9 mouse cellular contexts compared by ENCODE assay signal in the genomic region with DNA sequence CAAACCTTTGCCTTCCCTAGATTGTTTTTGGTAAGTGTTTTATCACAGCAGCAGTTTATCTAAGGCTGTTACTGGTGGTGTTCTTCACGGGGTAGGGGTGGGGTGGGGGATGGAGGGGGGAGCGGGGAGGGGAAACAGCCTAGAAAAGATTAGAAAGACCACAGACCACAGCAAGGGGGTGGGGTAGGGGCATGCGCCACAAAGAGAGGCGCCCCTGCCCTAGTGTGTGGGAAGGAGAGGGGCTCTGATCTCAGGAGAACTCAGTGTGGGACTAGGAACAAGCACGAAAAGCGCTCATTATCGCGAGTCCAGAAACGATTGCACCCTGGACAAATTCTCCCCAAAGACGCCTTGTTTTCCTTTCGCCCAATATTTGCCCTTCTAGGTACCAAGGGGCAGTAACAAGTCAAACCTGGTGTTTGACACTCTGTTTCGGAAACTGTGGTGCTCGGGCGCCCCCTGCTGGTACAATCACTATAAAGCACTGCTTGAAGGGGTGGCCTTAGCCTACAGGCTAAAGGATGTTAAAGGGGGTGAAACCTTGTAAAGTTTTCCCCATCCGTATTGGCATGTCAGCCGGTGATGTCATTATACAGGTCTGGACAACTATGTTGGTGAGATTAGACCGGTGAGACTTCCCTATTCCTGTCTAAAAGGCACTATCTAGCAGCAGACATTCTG. TPM values are rescaled to one million over a fixed set of nuclear protein-coding genes. Genes with fewer than 3 reads are reported as not detected.
DNase-seq lines count a peak whose midpoint lies in the region; ATAC-seq and TF ChIP-seq lines count a peak whose summit lies in the region.
"Had no signal": no experiment of that assay in that cellular context is flagged by ENCODE, and none has a peak within 500 bp of the region (broad histone marks: within the 10 kb centered on the region; RNA-seq: fewer than 3 reads in every experiment).

No protein-coding gene starts in this region.

- no peak overlapping the region for H3K4me3 ChIP-seq in ES-Bruce4 (ENCODE audit: low read depth, low read length)
- H3K4me3 ChIP-seq in forebrain, embryonic 14.5 days (ENCODE audit: low read depth, low read length), result no peak overlapping the region
- H3K4me3 ChIP-seq in intestine, postnatal 0 days (ENCODE audit: low read depth, low read length), result no peak overlapping the region
- H3K4me3 ChIP-seq in liver, embryonic 14.5 days (ENCODE audit: insufficient read depth in 1 of 2, low read depth in 2 of 2, low read length in 2 of 2), result no peak overlapping the region
- H3K4me3 ChIP-seq: heart, embryonic 13.5 days had no signal

- no peak for TF ChIP-seq EP300 in ES-Bruce4 (IDR thresholded peaks at IDR 0.05; ENCODE audit: insufficient read depth, low read depth, low read length)
- no peak for TF ChIP-seq EP300 in liver, embryonic 14.5 days (IDR thresholded peaks at IDR 0.05; ENCODE audit: low read depth)

- no peak for TF ChIP-seq POLR2A in ES-Bruce4 (IDR thresholded peaks at IDR 0.05; ENCODE audit: insufficient read depth, low read length)

- TF ChIP-seq CTCF in ES-Bruce4 (IDR thresholded peaks at IDR 0.05; ENCODE audit: low read depth, low read length), result peak; percentile 84
- peak; percentile 90 for TF ChIP-seq CTCF in intestine, postnatal 0 days (IDR thresholded peaks at IDR 0.05; ENCODE audit: low read depth)
- peak; percentile 91 for TF ChIP-seq CTCF in liver, embryonic 14.5 days (IDR thresholded peaks at IDR 0.05; ENCODE audit: low read depth)

- H3K9ac ChIP-seq in ES-Bruce4 (ENCODE audit: low read depth, poor library complexity, severe bottlenecking), result no peak overlapping the region
- H3K9ac ChIP-seq in forebrain, embryonic 14.5 days (ENCODE audit: low read length), result no peak overlapping the region
- no peak overlapping the region for H3K9ac ChIP-seq in intestine, postnatal 0 days (ENCODE audit: low read depth, low read length)
- no peak overlapping the region for H3K9ac ChIP-seq in liver, embryonic 14.5 days (replicated peaks)
- H3K9ac ChIP-seq: heart, embryonic 13.5 days had no signal

- no peak overlapping the region for H3K27ac ChIP-seq in ES-Bruce4 (ENCODE audit: insufficient read depth, low read length)
- H3K27ac ChIP-seq in forebrain, embryonic 14.5 days (ENCODE audit: low read depth, low read length), result no peak overlapping the region
- H3K27ac ChIP-seq in intestine, postnatal 0 days (ENCODE audit: low read depth, low read length), result no peak overlapping the region
- no peak overlapping the region for H3K27ac ChIP-seq in liver, embryonic 14.5 days
- H3K27ac ChIP-seq: heart, embryonic 13.5 days had no signal

- no peaks in the 10 kb centered on the region for H3K9me3 ChIP-seq in ES-Bruce4 (replicated peaks; ENCODE audit: control insufficient read depth, insufficient read depth, low read length, poor library complexity, severe bottlenecking)
- no peaks in the 10 kb centered on the region for H3K9me3 ChIP-seq in forebrain, embryonic 14.5 days (replicated peaks; ENCODE audit: control insufficient read depth, low read length)
- no peaks in the 10 kb centered on the region for H3K9me3 ChIP-seq in intestine, postnatal 0 days (ENCODE audit: control insufficient read depth)
- H3K9me3 ChIP-seq in liver, embryonic 14.5 days (ENCODE audit: control insufficient read depth, low read length), result no peaks in the 10 kb centered on the region

- no peaks in the 10 kb centered on the region for H3K27me3 ChIP-seq in ES-Bruce4 (ENCODE audit: control insufficient read depth, insufficient read depth, low read length, poor library complexity, severe bottlenecking)
- H3K27me3 ChIP-seq in forebrain, embryonic 14.5 days (replicated peaks; ENCODE audit: control insufficient read depth, insufficient read depth, low read length), result peaks cover 25% of the 10 kb centered on the region
- H3K27me3 ChIP-seq in intestine, postnatal 0 days (replicated peaks; ENCODE audit: control insufficient read depth, insufficient read depth, low read length), result 0 out of 2 replicates have a peak, but pooled peaks cover 2% of the 10 kb centered on the region
- no peaks in the 10 kb centered on the region for H3K27me3 ChIP-seq in liver, embryonic 14.5 days (ENCODE audit: control insufficient read depth, insufficient read depth, low read length)

- DNase-seq in 416B (ENCODE audit: low read depth), result peak; percentile 85
- peak; percentile 59 for DNase-seq in c-Kit-positive CD71-positive TER-119-positive erythroid progenitor cells, embryonic 14.5 days (ENCODE audit: low spot score)
- peak; percentile 72 for DNase-seq in forebrain, embryonic 14.5 days (ENCODE audit: low spot score)
- DNase-seq in liver, embryonic 14.5 days (ENCODE audit: low read depth in 3 of 3, low spot score in 3 of 3), result peak in 2 of 3 experiments; percentile 35 to 48
- peak; percentile 51 for DNase-seq in ovary, postnatal 14 days (ENCODE audit: low spot score)
- DNase-seq in thymus, postnatal 36 days, result peak; percentile 82 to 84

- peak; percentile 50; the same call in 1 of the 2 replicates for ATAC-seq in forebrain, embryonic 14.5 days
- peak; percentile 46; the same call in 1 of the 2 replicates for ATAC-seq in intestine, postnatal 0 days
- ATAC-seq in liver, embryonic 14.5 days (ENCODE audit: insufficient read depth), result peak; percentile 42; the same call in 1 of the 2 replicates

- no peaks in the 10 kb centered on the region for H3K36me3 ChIP-seq in ES-Bruce4 (ENCODE audit: control insufficient read depth, insufficient read depth, low read length, poor library complexity, severe bottlenecking)
- H3K36me3 ChIP-seq in forebrain, embryonic 14.5 days (ENCODE audit: control insufficient read depth, insufficient read depth, low read length), result no peaks in the 10 kb centered on the region
- no peaks in the 10 kb centered on the region for H3K36me3 ChIP-seq in intestine, postnatal 0 days (ENCODE audit: control insufficient read depth, insufficient read depth)
- no peaks in the 10 kb centered on the region for H3K36me3 ChIP-seq in liver, embryonic 14.5 days (replicated peaks; ENCODE audit: control insufficient read depth, insufficient read depth, low read depth)
- H3K36me3 ChIP-seq: heart, embryonic 13.5 days had no signal

- no peak overlapping the region for H3K4me2 ChIP-seq in forebrain, embryonic 14.5 days (ENCODE audit: low read length)
- H3K4me2 ChIP-seq in intestine, postnatal 0 days (replicated peaks; ENCODE audit: low read depth), result no peak overlapping the region
- H3K4me2 ChIP-seq in liver, embryonic 14.5 days (ENCODE audit: low read depth), result no peak overlapping the region
- H3K4me2 ChIP-seq: heart, embryonic 13.5 days had no signal

- no peaks in the 10 kb centered on the region for H3K4me1 ChIP-seq in ES-Bruce4 (ENCODE audit: control insufficient read depth, insufficient read depth, low read length)
- H3K4me1 ChIP-seq in forebrain, embryonic 14.5 days (ENCODE audit: control insufficient read depth, insufficient read depth, low read length), result no peaks in the 10 kb centered on the region
- H3K4me1 ChIP-seq in intestine, postnatal 0 days (replicated peaks; ENCODE audit: control insufficient read depth, insufficient read depth, low read length), result no peaks in the 10 kb centered on the region
- peaks cover 0 to 3% of the 10 kb centered on the region in 2 experiments; a peak in 2 of 4 replicates for H3K4me1 ChIP-seq in liver, embryonic 14.5 days (replicated peaks; ENCODE audit: control insufficient read depth in 2 of 2, insufficient read depth in 2 of 2, low read length in 1 of 2)
- H3K4me1 ChIP-seq: heart, embryonic 13.5 days had no signal

- 22% methylated on average over 17 of the region's 17 CpGs for WGBS in forebrain, embryonic 14.5 days
- WGBS in intestine, postnatal 0 days, result 11% methylated on average over 17 of the region's 17 CpGs
- under 1% methylated on average over 17 of the region's 17 CpGs for WGBS in liver, embryonic 14.5 days (ENCODE audit: insufficient replicate concordance)

RNA-seq across cellular contexts. Expression of a gene that starts 1.1 kb away (rescaled TPM):
- polyA plus RNA-seq in ES-Bruce4 (2011; ENCODE audit: insufficient read depth, insufficient read length, low read depth, missing spikeins), result not detected in 2 replicates
- not detected in 2 replicates for polyA plus RNA-seq in forebrain, embryonic 14.5 days (2014; fragmentation: Nextera tagmentation; extraction: Ambion mirVana)
- 0.95 and 1.1 TPM in 2 replicates for polyA plus RNA-seq in intestine, postnatal 0 days (2015; fragmentation: Nextera tagmentation; extraction: Ambion mirVana)
- polyA plus RNA-seq in liver, embryonic 14.5 days (2012; rRNA removed), result 1.0 and 1.1 TPM in 2 replicates
- polyA plus RNA-seq in liver, embryonic 14.5 days (2014; fragmentation: Nextera tagmentation; extraction: Ambion mirVana), result 0.30 and 0.57 TPM in 2 replicates
- polyA plus RNA-seq: heart, embryonic 13.5 days had no signal

RNA-seq across cellular contexts. Expression of a gene that starts 16.3 kb away (rescaled TPM):
- 0.70 and 1.1 TPM in 2 replicates for polyA plus RNA-seq in ES-Bruce4 (2011; ENCODE audit: insufficient read depth, insufficient read length, low read depth, missing spikeins)
- not detected in 2 replicates for polyA plus RNA-seq in forebrain, embryonic 14.5 days (2014; fragmentation: Nextera tagmentation; extraction: Ambion mirVana)
- 35.0 and 38.9 TPM in 2 replicates for polyA plus RNA-seq in intestine, postnatal 0 days (2015; fragmentation: Nextera tagmentation; extraction: Ambion mirVana)
- polyA plus RNA-seq in liver, embryonic 14.5 days (2012; rRNA removed), result 0.09 TPM in 1 of 2 replicates, not detected in the other
- polyA plus RNA-seq in liver, embryonic 14.5 days (2014; fragmentation: Nextera tagmentation; extraction: Ambion mirVana), result not detected in 2 replicates
- polyA plus RNA-seq: heart, embryonic 13.5 days had no signal

RNA-seq across cellular contexts. Expression of a gene that starts 53.6 kb away (rescaled TPM):
- not detected in 2 replicates for polyA plus RNA-seq in ES-Bruce4 (2011; ENCODE audit: insufficient read depth, insufficient read length, low read depth, missing spikeins)
- polyA plus RNA-seq in forebrain, embryonic 14.5 days (2014; fragmentation: Nextera tagmentation; extraction: Ambion mirVana), result not detected in 2 replicates
- polyA plus RNA-seq in intestine, postnatal 0 days (2015; fragmentation: Nextera tagmentation; extraction: Ambion mirVana), result 6.7 and 9.2 TPM in 2 replicates
- polyA plus RNA-seq in liver, embryonic 14.5 days (2012; rRNA removed), result 0.02 and 0.03 TPM in 2 replicates
- polyA plus RNA-seq in liver, embryonic 14.5 days (2014; fragmentation: Nextera tagmentation; extraction: Ambion mirVana), result not detected in 2 replicates
- polyA plus RNA-seq: heart, embryonic 13.5 days had no signal

Comparison
In these comparisons a context has a peak if more than half of its experiments do, and no peak if none do; other contexts are left out.
1. RNA of a gene that starts 16.3 kb away (polyA plus RNA-seq): 35.0 to 38.9 TPM in intestine, postnatal 0 days; 0.70 to 1.1 TPM in ES-Bruce4, 0.09 TPM in liver, embryonic 14.5 days and not detected in forebrain, embryonic 14.5 days; every median in the first group is over 10 times any median in the second.
2. Peak in every context shown above with its lines, with median percentiles within 50 percentile points of each other: DNase-seq, CTCF ChIP-seq and ATAC-seq.